Mouse (Mus musculus): ENCODE measurements at regions not wholly inside any gene's neighbourhood (a gene's known extent, or its start where the extent isn't known, plus 50 kb on each side); places are given as distances from the start of the nearest gene placed in this dataset.

GRCm38 (mm10) chr2:21267149-21267761 lies 61.7 kb downstream of the Thnsl1 start:
- no peak for DNase-seq

GRCm38 (mm10) chr2:21269989-21270846 lies 64.7 kb downstream of the Thnsl1 start:
- peak; percentile 11 for DNase-seq

- no peak for DNase-seq
Observed at GRCm38 (mm10) chr2:21273416-21273815, 67.9 kb downstream of the Thnsl1 start.

GRCm38 (mm10) chr2:21275315-21275714 lies 69.8 kb downstream of the Thnsl1 start:
- DNase-seq: no peak

GRCm38 (mm10) chr2:21280794-21281420 lies 75.4 kb downstream of the Thnsl1 start:
- peak; percentile 83 for DNase-seq

GRCm38 (mm10) chr2:21282505-21283200 lies 77.1 kb downstream of the Thnsl1 start:
- no peak for DNase-seq

- no peak for DNase-seq
Observed at GRCm38 (mm10) chr2:21284881-21285280, 79.4 kb downstream of the Thnsl1 start.

- no peak for DNase-seq
Observed at GRCm38 (mm10) chr2:21287786-21288185, 79.6 kb upstream of the Gpr158 start.

GRCm38 (mm10) chr2:21292669-21293151 lies 74.6 kb upstream of the Gpr158 start:
- DNase-seq: no peak

GRCm38 (mm10) chr2:21294002-21294401 lies 73.3 kb upstream of the Gpr158 start:
- no peak for DNase-seq

- peak; percentile 15 for DNase-seq
Observed at GRCm38 (mm10) chr2:21299681-21300080, 67.7 kb upstream of the Gpr158 start.
